Mouse (Mus musculus) kidney, adult 2 months (tissue): ENCODE data around the gene Gm12695.

Source experiments
- CTCF ChIP-seq: fragments of 200-500 bp; conservative IDR thresholded peaks from 2 replicates; pipeline ENCODE4 v1.5.1; 2011; ENCODE audit warnings: low read depth, mild to moderate bottlenecking, control low read depth, low read length, moderate library complexity, mixed read lengths; ENCODE audit not compliant: insufficient read depth, insufficient read length
- POLR2A ChIP-seq: fragments of 200-500 bp; IDR thresholded peaks from one replicate; pipeline ENCODE4 v1.6.1; 2011; ENCODE audit warnings: low read depth, low read length, control low read depth

DNA sequence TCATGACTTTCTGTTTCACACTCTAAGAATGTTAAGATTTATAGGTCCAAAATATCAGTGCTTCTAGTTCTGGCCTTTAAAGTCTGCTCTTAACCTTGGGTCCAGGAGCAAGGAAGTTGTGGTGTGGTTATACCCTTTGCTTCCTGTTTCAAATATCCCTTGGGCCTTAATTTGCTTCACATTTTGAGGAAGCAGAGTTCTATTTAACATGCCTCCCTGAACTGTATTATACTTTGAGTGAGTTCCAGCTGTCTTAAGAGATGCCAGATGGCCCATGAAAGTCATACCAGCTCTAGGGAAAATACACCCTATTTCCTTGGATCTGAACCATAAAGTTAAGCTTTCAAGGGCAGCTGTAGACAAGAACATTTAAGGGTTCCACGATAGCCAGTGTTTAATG is 33.0 kb downstream of the Gm12695 start:
- TF ChIP-seq CTCF: no peak
- TF ChIP-seq POLR2A: no peak
